Mouse (Mus musculus) CH12.LX (cell line): ENCODE data around the gene Scp2d1. TPM values are rescaled to one million over a fixed set of nuclear protein-coding genes. Genes with fewer than 3 reads are reported as not detected.

Experiments used
- DNase-seq: peaks from one replicate; pipeline ENCODE4 v3.0.0-alpha.2; 2013; ENCODE audit errors: extremely low read depth
- H3K27ac ChIP-seq: 2 replicates; pipeline ENCODE4 v1.5.1; 2012; ENCODE audit warnings: low read depth, mild to moderate bottlenecking, control low read depth, moderate library complexity; ENCODE audit not compliant: insufficient read depth
- H3K27me3 ChIP-seq: replicated peaks from 2 replicates; pipeline ENCODE3; 2012; ENCODE audit warnings: inconsistent platforms
- H3K36me3 ChIP-seq, 2 experiments: replicated peaks in 1 of 2; 2 replicates each; pipeline versions ENCODE3 to v1.6.1; 2012; ENCODE audit warnings: inconsistent platforms in 1 of 2, low read length in 1 of 2, mild to moderate bottlenecking in 1 of 2, mixed read lengths in 1 of 2, moderate library complexity in 1 of 2; ENCODE audit not compliant: control insufficient read depth in 1 of 2, insufficient read depth in 1 of 2
- H3K4me1 ChIP-seq, 2 experiments: 2 replicates each; pipeline ENCODE4 v1.6.1; 2012; ENCODE audit warnings: inconsistent platforms in 1 of 2, moderate library complexity in 1 of 2; ENCODE audit not compliant: insufficient read depth in 2 of 2, control insufficient read depth in 1 of 2
- H3K4me2 ChIP-seq: 2 replicates; pipeline ENCODE4 v1.6.1; 2012; ENCODE audit warnings: low read depth, mild to moderate bottlenecking, control low read depth; ENCODE audit not compliant: poor library complexity, insufficient read depth, severe bottlenecking
- H3K4me3 ChIP-seq, 3 experiments: fragments of 150-350 bp in 1 of 3; sonication (generic) in 1 of 3; replicated peaks in 1 of 3; 2 replicates each; pipeline versions ENCODE3 to v1.5.1; 2011 to 2012; ENCODE audit warnings: low read depth in 2 of 3, low read length in 2 of 3, mild to moderate bottlenecking in 2 of 3, moderate library complexity in 2 of 3, control low read depth in 1 of 3, improper control_type of control experiment in 1 of 3, inconsistent platforms in 1 of 3, mixed read lengths in 1 of 3; ENCODE audit not compliant: poor library complexity in 1 of 3
- H3K79me2 ChIP-seq: replicated peaks from 2 replicates; pipeline ENCODE4 v1.6.1; 2012; ENCODE audit warnings: mild to moderate bottlenecking, moderate library complexity; ENCODE audit not compliant: control insufficient read depth, poor library complexity, insufficient read depth, severe bottlenecking; ENCODE audit errors: extremely low read depth
- H3K9ac ChIP-seq: 2 replicates; pipeline ENCODE4 v1.6.1; 2012; ENCODE audit warnings: low read depth, mild to moderate bottlenecking, control low read depth, moderate library complexity; ENCODE audit not compliant: insufficient read depth
- H3K9me3 ChIP-seq: replicated peaks from 2 replicates; pipeline ENCODE3; 2012; ENCODE audit warnings: low read length, inconsistent platforms, mixed read lengths
- CHD1 ChIP-seq: IDR thresholded peaks from 2 replicates; pipeline ENCODE4 v1.6.1; 2012; ENCODE audit warnings: low read depth, low read length, improper control_type of control experiment, inconsistent platforms
- CHD2 ChIP-seq: IDR thresholded peaks from 2 replicates; pipeline ENCODE4 v1.6.1; 2011; ENCODE audit warnings: low read length, improper control_type of control experiment
- CTCF ChIP-seq, 2 experiments: IDR thresholded peaks in 1 of 2; conservative IDR thresholded peaks in 1 of 2; 2 replicates each; pipeline ENCODE4 v1.5.1; 2011 to 2012; ENCODE audit warnings: low read depth in 2 of 2, low read length in 2 of 2, improper control_type of control experiment in 1 of 2, inconsistent platforms in 1 of 2, mild to moderate bottlenecking in 1 of 2, moderate library complexity in 1 of 2
- E2F4 ChIP-seq: IDR thresholded peaks from 2 replicates; pipeline ENCODE4 v1.6.1; 2011; ENCODE audit warnings: low read depth, low read length, improper control_type of control experiment; ENCODE audit not compliant: insufficient replicate concordance
- ELF1 ChIP-seq: IDR thresholded peaks from 2 replicates; pipeline ENCODE4 v1.6.1; 2014; ENCODE audit warnings: low read depth, mild to moderate bottlenecking, inconsistent platforms, low read length, improper control_type of control experiment
- EP300 ChIP-seq: IDR thresholded peaks from 2 replicates; pipeline ENCODE4 v1.6.1; 2011; ENCODE audit warnings: low read length, improper control_type of control experiment
- ETS1 ChIP-seq: conservative IDR thresholded peaks from 2 replicates; pipeline ENCODE4 v1.6.1; 2012; ENCODE audit warnings: low read depth, mild to moderate bottlenecking, inconsistent platforms, low read length, improper control_type of control experiment, moderate library complexity
- HCFC1 ChIP-seq: IDR thresholded peaks from 2 replicates; pipeline ENCODE4 v1.6.1; 2012; ENCODE audit warnings: low read depth, mild to moderate bottlenecking, inconsistent platforms, low read length, improper control_type of control experiment
- IRF4 ChIP-seq: IDR thresholded peaks from 2 replicates; pipeline ENCODE4 v1.6.1; 2014; ENCODE audit warnings: low read depth, mild to moderate bottlenecking, inconsistent platforms, low read length, improper control_type of control experiment
- KAT2A ChIP-seq: IDR thresholded peaks from 2 replicates; pipeline ENCODE4 v1.6.1; 2012; ENCODE audit warnings: low read length, improper control_type of control experiment, inconsistent platforms; ENCODE audit not compliant: insufficient replicate concordance
- MAFK ChIP-seq: IDR thresholded peaks from 2 replicates; pipeline ENCODE4 v1.6.1; 2011; ENCODE audit warnings: low read length, improper control_type of control experiment; ENCODE audit not compliant: insufficient replicate concordance
- MAZ ChIP-seq: IDR thresholded peaks from 2 replicates; pipeline ENCODE4 v1.6.1; 2012; ENCODE audit warnings: low read depth, mild to moderate bottlenecking, inconsistent platforms, low read length, improper control_type of control experiment, moderate library complexity
- MEF2A ChIP-seq: IDR thresholded peaks from 2 replicates; pipeline ENCODE4 v1.6.1; 2014; ENCODE audit warnings: low read depth, mild to moderate bottlenecking, inconsistent platforms, low read length, improper control_type of control experiment, borderline replicate concordance
- MXI1 ChIP-seq: IDR thresholded peaks from 2 replicates; pipeline ENCODE4 v1.6.1; 2011; ENCODE audit warnings: mild to moderate bottlenecking, low read depth, low read length, improper control_type of control experiment
- MYC ChIP-seq: IDR thresholded peaks from 2 replicates; pipeline ENCODE4 v1.6.1; 2011; ENCODE audit warnings: low read depth, mild to moderate bottlenecking, improper control_type of control experiment, low read length
- PAX5 ChIP-seq: IDR thresholded peaks from 2 replicates; pipeline ENCODE4 v1.6.1; 2012; ENCODE audit warnings: low read length, inconsistent platforms, mixed read lengths
- RAD21 ChIP-seq: IDR thresholded peaks from 2 replicates; pipeline ENCODE4 v1.6.1; 2011; ENCODE audit warnings: low read depth, mild to moderate bottlenecking, low read length, improper control_type of control experiment, moderate library complexity
- RCOR1 ChIP-seq: conservative IDR thresholded peaks from 2 replicates; pipeline ENCODE4 v1.6.1; 2012; ENCODE audit warnings: low read depth, mild to moderate bottlenecking, inconsistent platforms, low read length, improper control_type of control experiment
- SMC3 ChIP-seq: IDR thresholded peaks from 2 replicates; pipeline ENCODE4 v1.6.1; 2011; ENCODE audit warnings: low read depth, low read length, improper control_type of control experiment
- TBP ChIP-seq: conservative IDR thresholded peaks from 2 replicates; pipeline ENCODE4 v1.6.1; 2011; ENCODE audit warnings: low read depth, low read length, improper control_type of control experiment
- UBTF ChIP-seq: IDR thresholded peaks from 2 replicates; pipeline ENCODE4 v1.6.1; 2012; ENCODE audit warnings: low read depth, mild to moderate bottlenecking, inconsistent platforms, low read length, improper control_type of control experiment, moderate library complexity
- USF1 ChIP-seq: IDR thresholded peaks from 2 replicates; pipeline ENCODE4 v1.6.1; 2014; ENCODE audit warnings: low read depth, mild to moderate bottlenecking, inconsistent platforms, low read length, improper control_type of control experiment
- USF2 ChIP-seq: conservative IDR thresholded peaks from 2 replicates; pipeline ENCODE4 v1.6.1; 2011; ENCODE audit warnings: low read depth, low read length, improper control_type of control experiment
- ZKSCAN1 ChIP-seq: IDR thresholded peaks from 2 replicates; pipeline ENCODE4 v1.6.1; 2012; ENCODE audit warnings: low read depth, inconsistent platforms, low read length, improper control_type of control experiment, borderline replicate concordance
- ZNF384 ChIP-seq: IDR thresholded peaks from 2 replicates; pipeline ENCODE4 v1.6.1; 2012; ENCODE audit warnings: low read depth, low read length, improper control_type of control experiment, inconsistent platforms
- dilution Hi-C: fragments of 300-500 bp; cut with MboI; formaldehyde crosslinking; loops from 2 replicates; pipeline ENCODE4 v1.14.3; 2020; ENCODE audit warnings: low sequenced_read_pairs; ENCODE audit not compliant: extremely low pct_unique_long_range_greater_than_20kb, extremely low pct_ligation_motif_present
- in situ Hi-C: fragments of 300-500 bp; cut with MboI; formaldehyde crosslinking; loops from 3 replicates; pipeline ENCODE4 v1.14.3; 2019; ENCODE audit warnings: low sequenced_read_pairs, low pct_ligation_motif_present, low pct_unique_long_range_greater_than_20kb, mixed read lengths
- polyA plus RNA-seq: library from polyadenylated mRNA; unstranded; fragments of >175 nt; gene quantifications from 2 replicates; pipeline ENCODE4 v1.2.1, GENCODE M21; 2012; ENCODE audit warnings: low read depth; ENCODE audit not compliant: insufficient read length
- total RNA-seq, 2 experiments: library from RNA; depleted of rRNA; stranded (reverse); fragments of 300-350 nt in 1 of 2; fragments of >200 nt in 1 of 2; gene quantifications; 2 replicates each; pipeline ENCODE4 v1.2.3; 2012 to 2014

Gene Scp2d1
- total and polyA plus RNA-seq, 3 experiments, result not detected

DNA sequence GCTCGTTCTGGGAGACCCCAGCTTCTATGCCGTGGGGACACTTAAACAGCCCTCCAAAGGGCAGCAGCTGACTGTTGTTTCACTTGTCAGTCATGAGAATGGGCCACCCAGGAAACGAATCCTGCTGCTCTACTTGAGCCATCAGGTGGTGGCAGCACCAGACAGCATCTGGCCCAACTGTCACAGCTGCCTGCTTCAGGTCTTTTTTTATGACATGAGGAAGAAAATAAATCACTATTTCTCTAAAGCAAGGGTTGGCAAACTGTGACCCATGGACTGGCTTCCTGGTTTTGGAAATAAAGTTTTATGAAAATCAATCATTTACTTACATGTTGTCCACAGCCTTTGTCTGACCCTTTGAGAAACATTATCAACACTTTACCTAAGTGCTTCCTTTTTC lies 41.6 kb upstream of the Scp2d1 start:
- TF ChIP-seq CHD2, result no peak
- peak; percentile 49 for TF ChIP-seq RAD21
- no peak for TF ChIP-seq HCFC1
- peak in 1 of 2 experiments; percentile 47; a peak in 2 of 4 replicates for TF ChIP-seq CTCF (conservative IDR thresholded peaks at IDR 0.05 in 1 of 2, IDR thresholded peaks at IDR 0.05 in 1 of 2; ENCODE audit: low read depth in 2 of 2, low read length in 2 of 2)
- no peak for TF ChIP-seq ZKSCAN1
- TF ChIP-seq ETS1, result no peak
- no peak for TF ChIP-seq UBTF
- no peak for TF ChIP-seq EP300
- 0 out of 2 replicates have a peak, but pooled peaks have one; percentile 7 for TF ChIP-seq ZNF384
- no peak for TF ChIP-seq IRF4
- peak; percentile 52 for TF ChIP-seq SMC3
- no peak for TF ChIP-seq TBP
- TF ChIP-seq USF2, result no peak
- TF ChIP-seq MXI1, result no peak
- TF ChIP-seq KAT2A, result no peak
- no peak for TF ChIP-seq E2F4
- TF ChIP-seq PAX5, result no peak
- no peak for TF ChIP-seq USF1
- no peak for TF ChIP-seq MAFK
- TF ChIP-seq RCOR1, result no peak
- TF ChIP-seq MYC, result no peak
- TF ChIP-seq MEF2A, result no peak
- TF ChIP-seq ELF1, result no peak
- H3K4me1 ChIP-seq, result no peaks in the 10 kb centered on the region
- DNase-seq, result peak; percentile 10
- H3K9me3 ChIP-seq, result no peaks in the 10 kb centered on the region
- H3K4me3 ChIP-seq, result no peak overlapping the region
- in situ Hi-C loops, result no loop called here
- H3K36me3 ChIP-seq, result no peaks in the 10 kb centered on the region
- no peaks in the 10 kb centered on the region for H3K79me2 ChIP-seq
- H3K27ac ChIP-seq, result no peak overlapping the region
- H3K4me2 ChIP-seq, result no peak overlapping the region
- H3K9ac ChIP-seq, result no peak overlapping the region
- H3K27me3 ChIP-seq, result no peaks in the 10 kb centered on the region
- dilution Hi-C loops, result no loop called here

GRCm38 (mm10) chr2:144782481-144782880 lies 41.0 kb upstream of the Scp2d1 start:
- Histone ChIP-seq H3K4me3 (no peak overlapping the region), H3K27ac (no peak overlapping the region), H3K79me2 (no peaks in the 10 kb centered on the region), H3K36me3 (no peaks in the 10 kb centered on the region), H3K9me3 (no peaks in the 10 kb centered on the region), H3K9ac (no peak overlapping the region), H3K4me2 (no peak overlapping the region), H3K27me3 (no peaks in the 10 kb centered on the region), H3K4me1 (no peaks in the 10 kb centered on the region)
- TF ChIP-seq MAZ (no peak), ETS1 (no peak), IRF4 (no peak), CHD1 (no peak), MYC (no peak), ELF1 (no peak), CHD2 (no peak), RCOR1 (no peak), USF2 (no peak)
- no peak for DNase-seq
- dilution Hi-C loops (no loop called here), in situ Hi-C loops (no loop called here)
